Mouse (Mus musculus): Measurements from ENCODE around the gene Nrxn3. TPM values are rescaled to one million over a fixed set of nuclear protein-coding genes. Genes with fewer than 3 reads are reported as not detected.

Nrxn3 gene
- polyA plus RNA-seq, 1 experiment, result not detected

DNA sequence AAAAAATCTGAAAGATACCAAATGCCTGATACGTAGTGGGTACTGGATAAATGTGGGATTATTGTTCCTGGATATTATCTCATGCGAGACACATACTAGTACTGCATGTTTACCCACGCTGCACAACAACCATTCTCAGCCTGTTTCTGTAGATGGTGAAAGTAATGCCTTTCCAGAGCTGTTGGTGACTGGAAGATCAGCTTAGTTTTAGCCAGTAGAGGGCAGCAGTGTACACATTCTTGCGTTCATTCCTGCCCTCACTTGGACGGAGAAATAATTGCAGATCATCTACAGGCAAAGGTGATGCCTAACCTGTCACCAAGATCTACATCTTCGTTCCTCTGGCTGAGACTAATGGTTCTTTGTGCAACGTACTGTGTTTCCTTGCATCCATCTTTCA lies 791.1 kb downstream of the Nrxn3 start:
- TF ChIP-seq POLR2A (IDR thresholded peaks at IDR 0.05; ENCODE audit: borderline replicate concordance, low read depth, low read length), result no peak
- no peak for TF ChIP-seq CTCF (IDR thresholded peaks at IDR 0.05; ENCODE audit: low read depth, low read length)
- no peak overlapping the region for H3K4me3 ChIP-seq (ENCODE audit: insufficient read depth, low read length)

DNA sequence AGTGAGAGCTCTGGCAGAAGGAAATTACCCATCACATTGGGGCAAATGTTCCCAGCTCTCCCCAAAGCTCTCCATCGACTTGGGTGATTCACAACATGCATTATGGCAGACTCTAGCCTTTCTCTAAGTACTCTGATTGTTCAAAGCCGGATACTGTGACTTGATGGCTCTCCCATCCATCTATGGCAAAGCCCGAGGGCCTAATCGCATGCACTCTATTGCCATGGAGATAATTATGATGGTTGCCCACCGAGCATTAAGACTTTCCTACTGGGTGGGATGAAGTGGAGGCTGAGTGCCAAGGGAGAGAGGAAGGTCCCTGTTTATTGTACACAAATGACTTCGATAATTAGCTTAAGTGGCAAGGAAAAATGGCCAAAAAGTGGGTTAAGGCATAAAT lies 793.4 kb downstream of the Nrxn3 start:
- no peaks in the 10 kb centered on the region for H3K4me1 ChIP-seq (ENCODE audit: control insufficient read depth, insufficient read depth, low read length)
- TF ChIP-seq POLR2A (IDR thresholded peaks at IDR 0.05; ENCODE audit: borderline replicate concordance, low read depth, low read length), result no peak
- no peak for TF ChIP-seq CTCF (IDR thresholded peaks at IDR 0.05; ENCODE audit: low read depth, low read length)
- no peak overlapping the region for H3K4me3 ChIP-seq (ENCODE audit: insufficient read depth, low read length)
- no peak overlapping the region for H3K27ac ChIP-seq (ENCODE audit: insufficient read depth, low read depth, low read length)

More for the DNA sequence above, 791.1 kb downstream of the Nrxn3 start:
- Histone ChIP-seq H3K27ac (ENCODE audit: insufficient read depth, low read depth, low read length) (no peak overlapping the region), H3K4me1 (ENCODE audit: control insufficient read depth, insufficient read depth, low read length) (no peaks in the 10 kb centered on the region)

DNA sequence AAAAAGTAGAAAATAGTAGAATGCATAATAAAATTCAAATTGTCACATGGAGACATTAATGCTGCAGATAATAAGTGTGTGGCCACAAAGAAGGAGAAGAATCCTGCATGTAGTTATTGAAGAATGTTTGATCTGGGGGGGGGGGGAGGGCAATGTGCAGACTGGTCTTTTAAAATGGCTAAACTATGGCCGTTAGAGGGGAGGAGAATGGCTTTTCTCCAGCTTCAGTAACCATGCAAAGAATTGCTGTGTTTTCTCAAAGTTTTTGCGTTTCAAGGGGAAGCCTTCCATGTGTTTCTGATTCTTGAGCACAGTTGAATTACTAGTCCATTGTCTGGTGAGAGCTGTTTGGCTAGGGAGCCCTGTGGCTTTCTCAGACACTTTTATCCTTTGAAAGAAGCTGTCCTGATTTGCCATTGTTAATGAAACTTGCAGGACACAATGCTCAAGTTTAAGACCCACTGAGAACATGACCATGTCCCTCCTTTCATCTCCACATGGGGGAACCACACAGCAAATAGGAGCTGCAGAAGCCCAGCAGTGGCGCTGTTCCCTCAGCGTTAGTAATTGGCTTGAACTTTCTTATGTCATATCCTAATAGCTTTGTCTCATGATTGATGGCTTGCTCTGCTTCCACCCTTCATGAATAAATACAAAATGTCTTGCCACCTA lies 808.1 kb downstream of the Nrxn3 start:
- Histone ChIP-seq H3K4me1 (ENCODE audit: control insufficient read depth, insufficient read depth, low read length) (no peaks in the 10 kb centered on the region), H3K4me3 (ENCODE audit: insufficient read depth, low read length) (no peak overlapping the region), H3K27ac (ENCODE audit: insufficient read depth, low read depth, low read length) (no peak overlapping the region)
- TF ChIP-seq CTCF (IDR thresholded peaks at IDR 0.05; ENCODE audit: low read depth, low read length) (no peak), POLR2A (IDR thresholded peaks at IDR 0.05; ENCODE audit: borderline replicate concordance, low read depth, low read length) (no peak)

DNA sequence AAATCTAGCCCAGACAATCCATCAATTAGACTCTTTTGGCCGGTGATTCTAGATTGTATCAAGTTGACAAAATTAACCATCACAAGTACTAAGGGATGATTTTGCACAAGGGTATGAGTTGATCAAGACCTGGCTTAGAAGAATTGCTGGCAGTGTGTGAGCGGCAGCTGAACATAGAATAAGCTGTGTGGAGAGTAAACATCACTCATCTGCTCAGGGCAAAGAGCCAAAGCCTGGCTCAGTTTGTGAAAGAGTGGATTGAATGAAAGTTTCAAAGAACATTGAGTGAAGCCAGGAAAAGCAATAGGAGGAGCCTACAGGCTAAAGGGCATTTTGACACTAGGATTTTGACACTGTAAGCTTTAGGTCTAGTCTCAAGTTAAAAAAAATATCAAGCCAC lies 828.6 kb downstream of the Nrxn3 start:
- H3K4me1 ChIP-seq (ENCODE audit: control insufficient read depth, insufficient read depth, low read length), result no peaks in the 10 kb centered on the region
- no peak overlapping the region for H3K4me3 ChIP-seq (ENCODE audit: insufficient read depth, low read length)
- no peak for TF ChIP-seq POLR2A (IDR thresholded peaks at IDR 0.05; ENCODE audit: borderline replicate concordance, low read depth, low read length)
- no peak overlapping the region for H3K27ac ChIP-seq (ENCODE audit: insufficient read depth, low read depth, low read length)

DNA sequence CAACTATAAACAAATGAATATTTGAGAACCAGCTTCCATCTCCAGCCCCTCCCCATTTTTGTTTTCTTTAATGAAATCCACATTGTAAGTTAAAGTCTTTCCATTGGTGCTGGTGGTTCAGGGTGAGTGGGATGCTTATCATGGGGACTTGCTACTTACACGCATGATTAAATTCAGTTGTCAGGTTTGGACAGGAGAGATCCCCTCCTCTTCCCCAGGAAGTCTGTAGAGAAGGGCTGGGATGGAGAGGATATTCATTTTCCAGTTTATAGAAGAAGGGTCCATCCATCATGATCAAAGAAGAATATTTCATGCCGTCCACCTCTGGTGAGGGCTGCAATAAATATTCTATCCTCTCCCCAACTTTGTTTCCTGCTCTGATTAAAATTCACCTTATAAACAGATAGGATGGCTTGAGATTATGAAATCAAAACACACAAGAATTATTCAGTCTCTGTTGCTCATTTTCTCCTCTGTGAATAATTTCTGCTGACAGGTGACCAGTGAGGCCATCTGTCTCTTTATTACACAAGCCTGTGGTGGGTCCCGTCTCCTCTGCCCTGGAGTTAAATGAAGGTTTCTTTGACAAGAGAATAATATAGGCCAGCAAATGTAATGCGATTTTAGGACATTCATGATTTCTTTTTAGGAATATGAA lies 830.7 kb downstream of the Nrxn3 start:
- H3K4me1 ChIP-seq (ENCODE audit: control insufficient read depth, insufficient read depth, low read length), result no peaks in the 10 kb centered on the region
- H3K4me3 ChIP-seq (ENCODE audit: insufficient read depth, low read length), result no peak overlapping the region
- no peak overlapping the region for H3K27ac ChIP-seq (ENCODE audit: insufficient read depth, low read depth, low read length)
- TF ChIP-seq CTCF (IDR thresholded peaks at IDR 0.05; ENCODE audit: low read depth, low read length) (no peak), POLR2A (IDR thresholded peaks at IDR 0.05; ENCODE audit: borderline replicate concordance, low read depth, low read length) (no peak)

DNA sequence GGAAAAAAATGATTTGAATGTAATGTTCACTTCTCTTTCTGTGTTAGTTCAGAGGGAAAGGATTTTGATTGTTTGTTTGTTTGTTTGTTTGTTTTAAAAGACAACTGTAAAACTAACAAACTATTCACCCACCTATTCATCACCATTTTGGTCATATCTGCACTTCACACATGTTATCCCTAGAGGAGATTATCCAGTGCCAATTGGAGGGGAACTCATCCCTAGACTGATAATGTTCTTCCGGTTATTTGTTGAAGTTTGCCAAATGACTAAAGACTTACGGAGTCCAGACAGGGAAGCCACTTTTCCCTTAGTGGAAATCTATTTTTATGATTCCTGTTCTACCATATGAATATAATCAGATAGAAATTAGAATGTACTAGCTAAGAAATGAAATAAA lies 831.5 kb downstream of the Nrxn3 start:
- no peak overlapping the region for H3K4me3 ChIP-seq (ENCODE audit: insufficient read depth, low read length)

DNA sequence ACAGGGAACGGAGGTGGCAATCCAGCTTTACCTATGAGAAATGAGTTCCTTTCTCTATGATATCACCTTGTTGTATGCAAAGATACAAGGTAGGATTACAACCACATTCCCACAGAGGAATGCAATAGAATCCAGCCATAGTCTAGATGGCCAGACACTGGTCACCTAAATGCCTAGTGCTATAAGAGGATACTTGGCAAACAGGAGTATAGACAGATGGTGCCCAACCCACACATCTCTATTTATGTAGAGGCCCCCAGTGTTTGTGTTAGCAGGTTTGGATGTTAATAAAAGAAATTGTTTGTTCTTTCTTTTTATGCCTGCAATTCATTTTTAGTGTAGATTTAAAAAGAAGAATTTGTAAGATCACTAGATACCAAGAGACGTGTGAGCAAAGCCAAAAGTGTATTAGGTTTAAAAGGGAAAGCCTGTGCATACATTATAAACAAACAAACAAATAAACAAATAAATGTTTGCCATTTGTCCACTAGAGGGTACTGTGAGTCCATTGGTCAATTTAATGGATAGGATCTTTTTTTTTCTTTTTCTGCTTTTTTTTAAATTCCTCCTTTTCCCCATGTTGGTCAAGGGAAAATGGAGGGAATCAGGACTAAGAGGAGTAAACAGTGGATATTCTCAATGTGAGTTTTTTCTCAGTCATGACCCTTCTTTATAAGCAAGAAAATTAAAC lies 832.2 kb downstream of the Nrxn3 start:
- TF ChIP-seq POLR2A (IDR thresholded peaks at IDR 0.05; ENCODE audit: borderline replicate concordance, low read depth, low read length) (no peak), CTCF (IDR thresholded peaks at IDR 0.05; ENCODE audit: low read depth, low read length) (no peak)
- Histone ChIP-seq H3K4me3 (ENCODE audit: insufficient read depth, low read length) (no peak overlapping the region), H3K27ac (ENCODE audit: insufficient read depth, low read depth, low read length) (no peak overlapping the region), H3K4me1 (ENCODE audit: control insufficient read depth, insufficient read depth, low read length) (no peaks in the 10 kb centered on the region)

More for the DNA sequence above, 831.5 kb downstream of the Nrxn3 start:
- Histone ChIP-seq H3K27ac (ENCODE audit: insufficient read depth, low read depth, low read length) (no peak overlapping the region), H3K4me1 (ENCODE audit: control insufficient read depth, insufficient read depth, low read length) (no peaks in the 10 kb centered on the region)
- no peak for TF ChIP-seq CTCF (IDR thresholded peaks at IDR 0.05; ENCODE audit: low read depth, low read length)
- TF ChIP-seq POLR2A (IDR thresholded peaks at IDR 0.05; ENCODE audit: borderline replicate concordance, low read depth, low read length), result no peak

DNA sequence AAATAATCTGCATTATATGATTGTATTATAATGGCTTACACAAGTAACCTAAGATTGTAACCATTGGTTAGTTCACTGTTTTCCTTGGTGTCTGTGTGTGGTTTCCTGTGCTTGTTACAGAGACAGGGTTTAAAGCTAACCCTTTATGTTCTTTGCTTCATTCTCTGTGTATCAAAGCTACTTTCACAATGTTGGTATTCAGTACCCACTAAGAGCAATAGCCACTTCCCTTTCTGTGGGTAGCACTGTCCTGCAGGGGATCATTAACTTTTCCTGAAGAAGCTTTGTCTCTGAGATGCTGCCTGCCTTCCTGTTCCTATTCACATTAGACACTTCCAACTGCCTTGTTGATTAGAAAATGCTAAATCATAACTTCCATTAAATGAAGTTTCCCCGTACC lies 836.2 kb downstream of the Nrxn3 start:
- Histone ChIP-seq H3K4me1 (ENCODE audit: control insufficient read depth, insufficient read depth, low read length) (no peaks in the 10 kb centered on the region), H3K4me3 (ENCODE audit: insufficient read depth, low read length) (no peak overlapping the region), H3K27ac (ENCODE audit: insufficient read depth, low read depth, low read length) (no peak overlapping the region)
- TF ChIP-seq CTCF (IDR thresholded peaks at IDR 0.05; ENCODE audit: low read depth, low read length) (no peak), POLR2A (IDR thresholded peaks at IDR 0.05; ENCODE audit: borderline replicate concordance, low read depth, low read length) (no peak)

DNA sequence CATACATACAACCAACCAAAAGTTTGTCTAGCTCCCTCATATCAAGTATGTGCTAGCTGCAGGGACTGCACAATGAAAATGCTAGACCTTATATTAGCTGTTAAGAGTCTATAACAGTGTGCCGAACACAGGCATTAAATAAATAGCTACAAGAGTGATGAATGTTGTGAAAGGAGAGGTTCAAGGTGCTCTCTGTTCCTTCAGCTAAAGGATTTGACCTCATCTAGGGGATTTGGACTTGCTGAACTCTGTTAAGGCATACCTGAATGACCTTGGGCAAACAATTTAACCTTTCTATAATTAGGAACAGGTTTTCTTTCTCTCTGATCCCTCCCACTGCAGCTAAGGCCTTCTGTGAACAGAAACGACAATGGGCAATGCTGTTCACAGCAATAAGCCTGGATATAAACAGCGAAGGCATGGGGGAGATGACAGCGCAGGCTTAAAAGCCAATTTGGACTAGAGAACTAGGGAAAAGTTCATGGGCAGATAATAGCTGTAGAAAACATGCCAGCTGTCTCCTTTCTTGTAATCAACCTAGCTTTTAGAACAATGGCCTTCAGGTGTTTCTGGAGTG lies 839.4 kb downstream of the Nrxn3 start:
- TF ChIP-seq POLR2A (IDR thresholded peaks at IDR 0.05; ENCODE audit: borderline replicate concordance, low read depth, low read length) (no peak), CTCF (IDR thresholded peaks at IDR 0.05; ENCODE audit: low read depth, low read length) (no peak)
- no peak overlapping the region for H3K4me3 ChIP-seq (ENCODE audit: insufficient read depth, low read length)
- H3K27ac ChIP-seq (ENCODE audit: insufficient read depth, low read depth, low read length), result no peak overlapping the region
- no peaks in the 10 kb centered on the region for H3K4me1 ChIP-seq (ENCODE audit: control insufficient read depth, insufficient read depth, low read length)
